Mouse (Mus musculus): ENCODE measurements around the gene Dna2. TPM values are rescaled to one million over a fixed set of nuclear protein-coding genes. Genes with fewer than 3 reads are reported as not detected.

The Dna2 gene
- polyA plus RNA-seq, 1 experiment: 1.0 TPM

- peaks cover 96% of the 10 kb centered on the region for H3K36me3 ChIP-seq (ENCODE audit: control insufficient read depth)
- no peaks in the 10 kb centered on the region for H3K9me3 ChIP-seq (ENCODE audit: control insufficient read depth, low read length)
- H3K4me1 ChIP-seq (ENCODE audit: control insufficient read depth): no peaks in the 10 kb centered on the region
- TF ChIP-seq TAL1 (IDR thresholded peaks at IDR 0.05; ENCODE audit: low read length) (no peak), GATA1 (IDR thresholded peaks at IDR 0.05; ENCODE audit: low read length) (no peak)
- no peak overlapping the region for H3K4me3 ChIP-seq (replicated peaks)
- no peaks in the 10 kb centered on the region for H3K27me3 ChIP-seq (ENCODE audit: control insufficient read depth)
Measured at GRCm38 (mm10) chr10:62966291-62966690, 19.5 kb downstream of the Dna2 start.

GRCm38 (mm10) chr10:62971821-62972220 is 25.0 kb downstream of the Dna2 start:
- H3K27me3 ChIP-seq (ENCODE audit: control insufficient read depth): no peaks in the 10 kb centered on the region
- H3K9me3 ChIP-seq (ENCODE audit: control insufficient read depth, low read length): no peaks in the 10 kb centered on the region
- H3K36me3 ChIP-seq (ENCODE audit: control insufficient read depth): peaks cover 91% of the 10 kb centered on the region
- TF ChIP-seq TAL1 (IDR thresholded peaks at IDR 0.05; ENCODE audit: low read length) (no peak), GATA1 (IDR thresholded peaks at IDR 0.05; ENCODE audit: low read length) (no peak)
- no peaks in the 10 kb centered on the region for H3K4me1 ChIP-seq (ENCODE audit: control insufficient read depth)
- H3K4me3 ChIP-seq (replicated peaks): no peak overlapping the region

GRCm38 (mm10) chr10:62979667-62980038 is 32.8 kb downstream of the Dna2 start:
- H3K36me3 ChIP-seq (ENCODE audit: control insufficient read depth): peaks cover 16% of the 10 kb centered on the region
- peak overlapping the region; percentile 84 for H3K4me3 ChIP-seq (replicated peaks)
- TF ChIP-seq TAL1 (IDR thresholded peaks at IDR 0.05; ENCODE audit: low read length): no peak
- no peak for TF ChIP-seq GATA1 (IDR thresholded peaks at IDR 0.05; ENCODE audit: low read length)
- peaks cover 15% of the 10 kb centered on the region for H3K4me1 ChIP-seq (ENCODE audit: control insufficient read depth)
- H3K9me3 ChIP-seq (ENCODE audit: control insufficient read depth, low read length): no peaks in the 10 kb centered on the region
- H3K27me3 ChIP-seq (ENCODE audit: control insufficient read depth): peaks cover 9% of the 10 kb centered on the region

GRCm38 (mm10) chr10:62980039-62980954 is 33.5 kb downstream of the Dna2 start, which contains the start of gene Rufy2:
Rufy2 (plus strand) TSS chr10:62980223.
- peaks cover 9% of the 10 kb centered on the region for H3K27me3 ChIP-seq (ENCODE audit: control insufficient read depth)
- peaks cover 11% of the 10 kb centered on the region for H3K36me3 ChIP-seq (ENCODE audit: control insufficient read depth)
- peak within 1 kb of the TSS; percentile 84 for H3K4me3 ChIP-seq (replicated peaks)
- no peaks in the 10 kb centered on the region for H3K9me3 ChIP-seq (ENCODE audit: control insufficient read depth, low read length)
- peaks cover 15% of the 10 kb centered on the region for H3K4me1 ChIP-seq (ENCODE audit: control insufficient read depth)
- no peak for TF ChIP-seq TAL1 (IDR thresholded peaks at IDR 0.05; ENCODE audit: low read length)
- TF ChIP-seq GATA1 (IDR thresholded peaks at IDR 0.05; ENCODE audit: low read length): no peak

GRCm38 (mm10) chr10:62984072-62984471 is 37.2 kb downstream of the Dna2 start:
- Histone ChIP-seq H3K9me3 (ENCODE audit: control insufficient read depth, low read length) (no peaks in the 10 kb centered on the region), H3K36me3 (ENCODE audit: control insufficient read depth) (no peaks in the 10 kb centered on the region; the same call in 1 of the 2 replicates), H3K27me3 (ENCODE audit: control insufficient read depth) (peaks cover 8% of the 10 kb centered on the region), H3K4me3 (replicated peaks) (no peak overlapping the region), H3K4me1 (ENCODE audit: control insufficient read depth) (peaks cover 15% of the 10 kb centered on the region)
- TF ChIP-seq TAL1 (IDR thresholded peaks at IDR 0.05; ENCODE audit: low read length) (no peak), GATA1 (IDR thresholded peaks at IDR 0.05; ENCODE audit: low read length) (no peak)

- Histone ChIP-seq H3K4me1 (ENCODE audit: control insufficient read depth) (peaks cover 15% of the 10 kb centered on the region), H3K27me3 (ENCODE audit: control insufficient read depth) (peaks cover 7% of the 10 kb centered on the region), H3K9me3 (ENCODE audit: control insufficient read depth, low read length) (no peaks in the 10 kb centered on the region), H3K4me3 (replicated peaks) (no peak overlapping the region), H3K36me3 (ENCODE audit: control insufficient read depth) (no peaks in the 10 kb centered on the region; the same call in 1 of the 2 replicates)
- TF ChIP-seq GATA1 (IDR thresholded peaks at IDR 0.05; ENCODE audit: low read length) (no peak), TAL1 (IDR thresholded peaks at IDR 0.05; ENCODE audit: low read length) (no peak)
Measured at GRCm38 (mm10) chr10:62984495-62984894, 37.7 kb downstream of the Dna2 start.

GRCm38 (mm10) chr10:62987341-62987740 is 40.5 kb downstream of the Dna2 start:
- no peaks in the 10 kb centered on the region; the same call in 1 of the 2 replicates for H3K36me3 ChIP-seq (ENCODE audit: control insufficient read depth)
- no peak overlapping the region for H3K4me3 ChIP-seq (replicated peaks)
- no peaks in the 10 kb centered on the region for H3K4me1 ChIP-seq (ENCODE audit: control insufficient read depth)
- H3K27me3 ChIP-seq (ENCODE audit: control insufficient read depth): no peaks in the 10 kb centered on the region
- H3K9me3 ChIP-seq (ENCODE audit: control insufficient read depth, low read length): no peaks in the 10 kb centered on the region
- TF ChIP-seq TAL1 (IDR thresholded peaks at IDR 0.05; ENCODE audit: low read length) (no peak), GATA1 (IDR thresholded peaks at IDR 0.05; ENCODE audit: low read length) (no peak)

GRCm38 (mm10) chr10:62990636-62991035 is 43.8 kb downstream of the Dna2 start:
- Histone ChIP-seq H3K4me3 (replicated peaks) (no peak overlapping the region), H3K9me3 (ENCODE audit: control insufficient read depth, low read length) (no peaks in the 10 kb centered on the region), H3K4me1 (ENCODE audit: control insufficient read depth) (no peaks in the 10 kb centered on the region; the same call in 1 of the 2 replicates), H3K36me3 (ENCODE audit: control insufficient read depth) (no peaks in the 10 kb centered on the region; the same call in 1 of the 2 replicates), H3K27me3 (ENCODE audit: control insufficient read depth) (no peaks in the 10 kb centered on the region)
- TF ChIP-seq GATA1 (IDR thresholded peaks at IDR 0.05; ENCODE audit: low read length): no peak
- TF ChIP-seq TAL1 (IDR thresholded peaks at IDR 0.05; ENCODE audit: low read length): no peak

- Histone ChIP-seq H3K4me1 (ENCODE audit: control insufficient read depth) (no peaks in the 10 kb centered on the region; the same call in 1 of the 2 replicates), H3K36me3 (ENCODE audit: control insufficient read depth) (peaks cover 9% of the 10 kb centered on the region), H3K9me3 (ENCODE audit: control insufficient read depth, low read length) (no peaks in the 10 kb centered on the region), H3K4me3 (replicated peaks) (no peak overlapping the region), H3K27me3 (ENCODE audit: control insufficient read depth) (no peaks in the 10 kb centered on the region)
- TF ChIP-seq TAL1 (IDR thresholded peaks at IDR 0.05; ENCODE audit: low read length) (no peak), GATA1 (IDR thresholded peaks at IDR 0.05; ENCODE audit: low read length) (no peak)
Measured at GRCm38 (mm10) chr10:62993991-62994390, 47.2 kb downstream of the Dna2 start.
